Mouse (Mus musculus) spleen, postnatal 36 days (tissue): ENCODE measurements around the gene Asxl1.
A peak's percentile ranks its signal among the peaks of the same experiment; 100 is the strongest.

ENCODE experiments used
- DNase-seq, 2 experiments: peaks; one replicate each; pipeline ENCODE4 v3.0.0; 2022; ENCODE audit warnings: low spot score in 2 of 2, mixed read lengths in 1 of 2

The Asxl1 gene

DNA sequence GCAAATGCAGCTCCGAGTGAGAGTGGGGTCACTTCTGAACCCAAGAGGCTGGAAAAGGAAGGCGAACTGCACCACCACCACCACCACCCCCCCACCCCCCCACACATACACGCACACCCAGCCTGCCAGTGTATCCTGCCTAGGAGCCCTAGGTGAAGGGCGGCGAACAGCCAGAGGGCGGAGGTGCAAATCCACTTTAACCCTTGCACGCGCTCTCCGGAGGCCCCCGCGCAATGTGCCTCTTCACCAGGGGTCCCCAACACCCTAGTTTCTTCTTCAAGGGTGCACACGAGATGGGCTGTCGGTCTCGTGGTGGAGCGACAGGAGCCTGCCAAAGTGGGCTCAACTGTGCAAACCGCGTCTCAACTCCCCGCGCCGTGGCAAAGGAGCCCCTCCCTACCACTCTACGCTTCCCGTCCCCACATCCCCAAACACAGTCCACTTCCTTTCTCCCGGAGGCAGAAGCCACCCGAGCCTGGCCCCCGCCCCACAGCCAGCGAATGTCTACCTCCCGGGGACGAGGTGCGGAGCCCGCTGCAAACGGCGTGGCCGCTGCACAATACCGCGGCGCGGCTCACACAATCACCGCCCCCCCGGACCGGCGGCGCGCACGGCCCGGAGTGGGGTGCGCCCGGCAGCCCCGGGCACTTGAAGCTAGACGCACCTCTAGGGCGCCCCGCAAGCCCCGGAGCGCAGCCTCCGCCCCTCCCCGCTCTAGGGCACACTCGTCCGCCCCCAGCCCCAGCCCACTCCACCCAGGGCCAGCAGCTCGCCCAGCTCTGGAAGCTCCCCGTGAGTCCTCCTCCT, 98.0 kb downstream of the Asxl1 start:
- peak in 1 of 2 experiments; percentile 12 for DNase-seq

DNA sequence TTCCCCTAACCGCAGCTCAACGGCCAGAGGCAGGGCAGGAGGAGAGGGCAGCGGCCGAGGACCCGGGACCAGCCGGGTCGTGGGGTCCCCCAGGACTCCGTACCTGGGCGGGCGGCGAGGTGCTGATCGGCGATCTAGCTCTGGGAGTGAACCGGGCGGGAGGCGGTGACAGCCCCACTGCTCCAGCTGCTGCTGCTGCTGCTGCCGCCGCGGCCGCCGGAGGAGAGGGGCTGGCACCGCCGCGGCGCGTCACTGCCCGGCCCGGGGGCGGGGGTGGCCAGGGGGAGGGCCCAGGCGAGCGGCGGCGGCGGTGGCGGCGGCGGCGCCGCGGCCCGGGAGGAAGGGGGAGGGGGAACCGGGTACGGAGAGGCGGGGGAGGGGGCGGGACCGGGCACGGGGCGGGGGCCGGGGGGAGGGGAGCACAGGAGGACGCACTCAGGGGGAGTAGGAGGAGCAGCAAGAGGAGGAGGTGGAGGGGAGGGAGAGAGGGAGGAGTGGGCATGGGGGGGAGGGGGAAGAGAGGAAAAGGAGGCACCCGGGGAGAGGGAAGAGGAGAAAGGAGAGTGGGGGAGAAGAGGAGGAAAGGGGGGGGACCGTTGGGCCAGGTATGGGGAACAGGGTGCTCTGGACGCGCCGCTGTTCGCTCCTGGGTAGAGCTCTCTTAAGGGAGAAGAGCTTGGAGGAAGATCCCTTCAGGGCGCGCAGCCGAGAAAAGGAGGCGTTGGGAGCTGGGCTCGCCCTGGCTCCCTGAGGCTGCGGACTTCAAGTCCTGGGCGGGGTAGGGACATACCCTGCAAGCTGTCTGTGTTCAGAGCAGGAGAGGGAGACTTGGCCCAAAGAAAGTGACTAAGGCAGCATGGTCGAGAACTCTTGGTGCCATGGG, 98.9 kb downstream of the Asxl1 start:
- DNase-seq = peak; percentile 18 to 39

DNA sequence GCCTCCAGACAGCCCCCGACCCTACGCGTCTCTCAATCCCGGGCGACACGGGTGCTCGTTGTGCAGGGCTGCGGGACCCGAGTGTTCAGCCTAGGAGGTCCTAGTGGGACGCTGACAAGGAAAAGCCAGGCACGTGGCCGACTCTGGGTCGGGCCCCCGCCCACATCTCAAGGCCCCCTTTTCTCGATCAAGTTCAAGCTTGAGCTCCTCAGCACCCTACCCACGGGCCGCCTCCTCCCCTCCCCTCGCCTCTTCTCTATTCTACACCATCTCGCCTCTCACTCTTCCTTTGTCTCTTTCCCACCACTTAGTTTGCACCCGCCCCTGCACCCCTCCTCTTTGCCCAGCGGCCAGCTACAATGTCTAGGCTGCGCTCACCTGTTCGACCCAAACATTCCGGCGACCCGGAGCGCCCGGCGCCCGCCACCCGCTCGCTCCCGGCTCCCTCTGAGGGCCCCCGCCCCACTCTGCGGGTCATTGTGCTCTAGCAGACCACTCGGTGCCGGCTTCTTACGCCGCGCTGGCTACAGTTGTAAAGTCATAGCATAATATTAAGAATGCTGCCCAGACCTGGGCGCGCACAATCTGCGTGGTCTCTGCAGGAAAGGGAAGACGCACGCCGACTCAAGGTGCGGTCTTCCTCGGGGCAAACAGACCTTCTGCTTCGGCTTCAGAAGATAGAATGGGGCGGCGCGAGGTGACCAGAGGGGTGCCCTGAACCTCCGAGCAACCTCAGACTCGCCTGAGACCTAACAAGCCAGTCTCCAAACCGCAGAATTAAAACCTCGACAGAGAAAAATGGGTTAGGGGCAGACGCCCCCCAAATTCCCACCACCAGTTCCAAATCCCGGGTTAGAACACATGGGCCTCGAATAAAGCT, 99.7 kb downstream of the Asxl1 start:
- DNase-seq = no peak

DNA sequence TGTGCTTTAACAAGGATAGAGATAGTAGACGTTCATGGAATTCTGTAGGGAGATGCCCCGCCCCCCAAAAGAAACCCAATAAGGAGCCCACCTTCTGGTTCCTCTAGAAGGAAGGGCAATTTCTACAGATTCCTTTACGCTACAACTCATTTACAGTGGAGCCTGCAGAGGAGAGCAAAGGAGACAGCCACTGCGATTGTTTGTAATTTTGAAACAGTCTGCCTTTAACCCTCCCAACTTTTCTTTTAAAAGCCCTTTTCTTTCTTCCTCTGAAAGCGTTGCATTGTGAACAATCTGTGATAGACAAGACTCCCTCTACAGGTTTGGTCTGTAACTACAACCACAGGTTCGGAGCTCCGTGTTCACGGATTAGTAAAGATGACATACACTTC, 100.4 kb downstream of the Asxl1 start:
- DNase-seq = peak in 1 of 2 experiments; percentile 54

GRCm38 (mm10) chr2:153446476-153446875, 100.8 kb downstream of the Asxl1 start:
- no peak for DNase-seq

- DNase-seq = no peak
These were observed 102.1 kb downstream of the Asxl1 start for GRCm38 (mm10) chr2:153447719-153448118.

GRCm38 (mm10) chr2:153448519-153448918, 102.9 kb downstream of the Asxl1 start:
- DNase-seq = no peak
